Mouse (Mus musculus): ENCODE data around the gene Srpk2. TPM values are rescaled to one million over a fixed set of nuclear protein-coding genes. Genes with fewer than 3 reads are reported as not detected.

The Srpk2 gene
- polyA plus RNA-seq, 1 experiment from 2014 or later, result 30.5 TPM

GRCm38 (mm10) chr5:23586531-23587453, 97.6 kb downstream of the Srpk2 start:
- 83% methylated on average over 13 of the region's 13 CpGs for WGBS
- H3K4me2 ChIP-seq (ENCODE audit: low read depth, low read length), result no peak overlapping the region

GRCm38 (mm10) chr5:23581484-23582060, 102.8 kb downstream of the Srpk2 start:
- Histone ChIP-seq H3K27me3 (replicated peaks; ENCODE audit: control insufficient read depth, insufficient read depth, low read length) (no peaks in the 10 kb centered on the region), H3K9me3 (ENCODE audit: control insufficient read depth, low read length) (no peaks in the 10 kb centered on the region), H3K4me2 (ENCODE audit: low read depth, low read length) (no peak overlapping the region), H3K27ac (ENCODE audit: low read length) (no peak overlapping the region), H3K4me3 (ENCODE audit: low read length) (no peak overlapping the region), H3K9ac (ENCODE audit: low read depth, low read length) (no peak overlapping the region), H3K4me1 (ENCODE audit: control insufficient read depth, insufficient read depth, low read length) (peaks cover 12% of the 10 kb centered on the region; the same call in 1 of the 2 replicates), H3K36me3 (ENCODE audit: control insufficient read depth, insufficient read depth, low read length) (no peaks in the 10 kb centered on the region)
- ATAC-seq, result peak; percentile 48; the same call in 1 of the 2 replicates
- WGBS, result 71% methylated on average over 2 of the region's 2 CpGs

More at GRCm38 (mm10) chr5:23586531-23587453, 97.6 kb downstream of the Srpk2 start:
- ATAC-seq, result no peak
- H3K4me3 ChIP-seq (ENCODE audit: low read length), result no peak overlapping the region
- H3K9me3 ChIP-seq (ENCODE audit: control insufficient read depth, low read length), result no peaks in the 10 kb centered on the region
- H3K27ac ChIP-seq (ENCODE audit: low read length), result no peak overlapping the region
- H3K36me3 ChIP-seq (ENCODE audit: control insufficient read depth, insufficient read depth, low read length), result no peaks in the 10 kb centered on the region
- no peak overlapping the region for H3K9ac ChIP-seq (ENCODE audit: low read depth, low read length)
- H3K4me1 ChIP-seq (ENCODE audit: control insufficient read depth, insufficient read depth, low read length), result no peaks in the 10 kb centered on the region
- H3K27me3 ChIP-seq (replicated peaks; ENCODE audit: control insufficient read depth, insufficient read depth, low read length), result no peaks in the 10 kb centered on the region

- Histone ChIP-seq H3K4me1 (ENCODE audit: control insufficient read depth, insufficient read depth, low read length) (peaks cover 14% of the 10 kb centered on the region; the same call in 1 of the 2 replicates), H3K4me3 (ENCODE audit: low read length) (no peak overlapping the region), H3K27ac (ENCODE audit: low read length) (no peak overlapping the region), H3K9me3 (ENCODE audit: control insufficient read depth, low read length) (no peaks in the 10 kb centered on the region), H3K27me3 (replicated peaks; ENCODE audit: control insufficient read depth, insufficient read depth, low read length) (no peaks in the 10 kb centered on the region), H3K9ac (ENCODE audit: low read depth, low read length) (no peak overlapping the region), H3K36me3 (ENCODE audit: control insufficient read depth, insufficient read depth, low read length) (no peaks in the 10 kb centered on the region), H3K4me2 (ENCODE audit: low read depth, low read length) (no peak overlapping the region)
- ATAC-seq, result no peak
- WGBS, result 79% methylated on average over 3 of the region's 3 CpGs
These were observed 105.1 kb downstream of the Srpk2 start for GRCm38 (mm10) chr5:23579120-23579880.

- H3K27ac ChIP-seq (ENCODE audit: low read length), result no peak overlapping the region
- 79% methylated on average over 4 of the region's 4 CpGs for WGBS
These were observed 106.0 kb downstream of the Srpk2 start for GRCm38 (mm10) chr5:23578322-23578957.

GRCm38 (mm10) chr5:23577847-23578246, 106.6 kb downstream of the Srpk2 start:
- Histone ChIP-seq H3K27me3 (replicated peaks; ENCODE audit: control insufficient read depth, insufficient read depth, low read length) (no peaks in the 10 kb centered on the region), H3K9ac (ENCODE audit: low read depth, low read length) (no peak overlapping the region), H3K27ac (ENCODE audit: low read length) (no peak overlapping the region), H3K9me3 (ENCODE audit: control insufficient read depth, low read length) (0 out of 2 replicates have a peak, but pooled peaks cover 5% of the 10 kb centered on the region), H3K36me3 (ENCODE audit: control insufficient read depth, insufficient read depth, low read length) (no peaks in the 10 kb centered on the region), H3K4me3 (ENCODE audit: low read length) (no peak overlapping the region), H3K4me2 (ENCODE audit: low read depth, low read length) (no peak overlapping the region), H3K4me1 (ENCODE audit: control insufficient read depth, insufficient read depth, low read length) (peaks cover 14% of the 10 kb centered on the region; the same call in 1 of the 2 replicates)
- 0 out of 2 replicates have a peak, but pooled peaks have one; percentile 17 for ATAC-seq
- 60% methylated on average over 4 of the region's 4 CpGs for WGBS

More at GRCm38 (mm10) chr5:23578322-23578957, 106.0 kb downstream of the Srpk2 start:
- Histone ChIP-seq H3K36me3 (ENCODE audit: control insufficient read depth, insufficient read depth, low read length) (no peaks in the 10 kb centered on the region), H3K4me3 (ENCODE audit: low read length) (no peak overlapping the region), H3K9me3 (ENCODE audit: control insufficient read depth, low read length) (0 out of 2 replicates have a peak, but pooled peaks cover 4% of the 10 kb centered on the region), H3K27me3 (replicated peaks; ENCODE audit: control insufficient read depth, insufficient read depth, low read length) (no peaks in the 10 kb centered on the region), H3K4me2 (ENCODE audit: low read depth, low read length) (no peak overlapping the region), H3K4me1 (ENCODE audit: control insufficient read depth, insufficient read depth, low read length) (peaks cover 14% of the 10 kb centered on the region; the same call in 1 of the 2 replicates), H3K9ac (ENCODE audit: low read depth, low read length) (no peak overlapping the region)
- ATAC-seq, result peak; percentile 54; the same call in 1 of the 2 replicates

GRCm38 (mm10) chr5:23576336-23577094, 107.9 kb downstream of the Srpk2 start:
- H3K9ac ChIP-seq (ENCODE audit: low read depth, low read length), result no peak overlapping the region
- no peak for ATAC-seq
- H3K4me3 ChIP-seq (ENCODE audit: low read length), result no peak overlapping the region
- no peaks in the 10 kb centered on the region for H3K27me3 ChIP-seq (replicated peaks; ENCODE audit: control insufficient read depth, insufficient read depth, low read length)
- no peaks in the 10 kb centered on the region for H3K36me3 ChIP-seq (ENCODE audit: control insufficient read depth, insufficient read depth, low read length)
- 0 out of 2 replicates have a peak, but pooled peaks cover 5% of the 10 kb centered on the region for H3K9me3 ChIP-seq (ENCODE audit: control insufficient read depth, low read length)
- H3K27ac ChIP-seq (ENCODE audit: low read length), result no peak overlapping the region
- 54% methylated on average over 6 of the region's 6 CpGs for WGBS
- H3K4me1 ChIP-seq (ENCODE audit: control insufficient read depth, insufficient read depth, low read length), result peaks cover 14% of the 10 kb centered on the region; the same call in 1 of the 2 replicates
- no peak overlapping the region for H3K4me2 ChIP-seq (ENCODE audit: low read depth, low read length)

GRCm38 (mm10) chr5:23573942-23574341, 110.5 kb downstream of the Srpk2 start:
- no peak overlapping the region for H3K4me2 ChIP-seq (ENCODE audit: low read depth, low read length)
- no peak overlapping the region for H3K27ac ChIP-seq (ENCODE audit: low read length)
- H3K27me3 ChIP-seq (replicated peaks; ENCODE audit: control insufficient read depth, insufficient read depth, low read length), result no peaks in the 10 kb centered on the region
- no peaks in the 10 kb centered on the region for H3K36me3 ChIP-seq (ENCODE audit: control insufficient read depth, insufficient read depth, low read length)
- H3K9ac ChIP-seq (ENCODE audit: low read depth, low read length), result no peak overlapping the region
- 95% methylated on average over 5 of the region's 5 CpGs for WGBS
- ATAC-seq, result no peak
- 0 out of 2 replicates have a peak, but pooled peaks cover 5% of the 10 kb centered on the region for H3K9me3 ChIP-seq (ENCODE audit: control insufficient read depth, low read length)
- peaks cover 14% of the 10 kb centered on the region; the same call in 1 of the 2 replicates for H3K4me1 ChIP-seq (ENCODE audit: control insufficient read depth, insufficient read depth, low read length)
- no peak overlapping the region for H3K4me3 ChIP-seq (ENCODE audit: low read length)

- Histone ChIP-seq H3K9me3 (ENCODE audit: control insufficient read depth, low read length) (no peaks in the 10 kb centered on the region), H3K27ac (ENCODE audit: low read length) (no peak overlapping the region), H3K4me1 (ENCODE audit: control insufficient read depth, insufficient read depth, low read length) (no peaks in the 10 kb centered on the region), H3K27me3 (replicated peaks; ENCODE audit: control insufficient read depth, insufficient read depth, low read length) (no peaks in the 10 kb centered on the region), H3K4me3 (ENCODE audit: low read length) (no peak overlapping the region), H3K36me3 (ENCODE audit: control insufficient read depth, insufficient read depth, low read length) (no peaks in the 10 kb centered on the region), H3K4me2 (ENCODE audit: low read depth, low read length) (no peak overlapping the region), H3K9ac (ENCODE audit: low read depth, low read length) (no peak overlapping the region)
- ATAC-seq, result no peak
- WGBS, result 95% methylated on average over 5 of the region's 5 CpGs
These were observed 116.2 kb downstream of the Srpk2 start for GRCm38 (mm10) chr5:23568188-23568587.
